In the genomic region with DNA sequence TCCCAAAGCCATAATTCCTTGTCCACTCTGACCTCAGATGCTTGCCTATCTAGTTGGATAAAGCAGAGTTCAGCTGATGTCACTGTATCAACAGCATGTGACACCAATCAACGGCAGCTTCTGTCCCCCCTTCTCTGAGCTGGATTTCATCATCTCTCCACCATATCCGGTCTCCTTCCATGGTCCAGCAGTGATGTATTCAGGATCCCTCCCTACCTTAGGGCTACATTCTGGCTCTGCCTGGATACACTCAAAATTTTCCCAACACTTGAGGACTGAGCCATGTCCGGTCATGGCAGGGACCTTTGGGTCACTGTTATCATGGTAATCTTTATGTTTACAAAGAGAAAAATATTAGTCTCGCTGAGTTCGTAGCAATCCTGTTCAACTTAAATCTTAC, we compare ENCODE assay signal across 9 mouse cellular contexts.
"Had no signal": no experiment of that assay in that cellular context is flagged by ENCODE, and none has a peak within 500 bp of the region (broad histone marks: within the 10 kb centered on the region; RNA-seq: fewer than 3 reads in every experiment).

No protein-coding gene starts in this region.

- H3K9me3 ChIP-seq: kidney, embryonic 15.5 days; midbrain, embryonic 12.5 days had no signal

- H3K27ac ChIP-seq: kidney, embryonic 15.5 days; limb, embryonic 13.5 days; liver, embryonic 14.5 days; midbrain, embryonic 12.5 days had no signal

- H3K4me2 ChIP-seq: kidney, embryonic 15.5 days; limb, embryonic 13.5 days; midbrain, embryonic 12.5 days had no signal

- H3K27me3 ChIP-seq: kidney, embryonic 15.5 days; limb, embryonic 13.5 days had no signal

- H3K9ac ChIP-seq: kidney, embryonic 15.5 days; limb, embryonic 13.5 days; liver, embryonic 14.5 days; midbrain, embryonic 12.5 days had no signal

- H3K4me3 ChIP-seq: kidney, embryonic 15.5 days; limb, embryonic 13.5 days; midbrain, embryonic 12.5 days had no signal

- DNase-seq: kidney, postnatal 14 days; left cerebral cortex, postnatal 4 days; lung, adult 2 months; right cerebral cortex, postnatal 14 days; thymus, postnatal 36 days had no signal
